Mouse (Mus musculus): ENCODE measurements around the gene Thap2. TPM values are rescaled to one million over a fixed set of nuclear protein-coding genes. Genes with fewer than 3 reads are reported as not detected.
A peak's percentile ranks its signal among the peaks of the same experiment; 100 is the strongest.

The Thap2 gene
- polyA plus RNA-seq, 1 experiment from 2014 or later, result 10.4 TPM

DNA sequence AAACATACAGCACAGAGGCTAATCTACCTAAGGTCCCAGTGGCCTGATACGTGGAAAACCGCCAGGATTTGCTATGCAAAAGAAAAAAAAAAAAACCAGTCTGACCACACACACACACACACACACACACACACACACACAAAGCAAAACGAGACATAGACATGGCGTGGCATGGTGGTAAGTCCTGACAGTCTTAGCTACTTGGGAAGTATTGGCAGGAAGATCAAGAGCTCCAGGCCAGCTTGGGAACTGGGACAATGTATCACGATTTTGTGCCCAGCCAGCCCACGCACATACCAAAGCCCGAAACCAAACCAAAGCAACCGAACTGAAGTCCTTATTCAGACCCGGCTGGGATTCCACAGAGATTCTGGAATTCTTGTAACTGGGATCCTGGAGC is 50.7 kb downstream of the Thap2 start:
- WGBS, result 76% methylated on average over 9 of the region's 9 CpGs
- H3K4me3 ChIP-seq (ENCODE audit: low read depth, low read length), result no peak overlapping the region
- H3K4me1 ChIP-seq (replicated peaks; ENCODE audit: control insufficient read depth, insufficient read depth, low read length), result no peaks in the 10 kb centered on the region
- no peak overlapping the region for H3K4me2 ChIP-seq (replicated peaks; ENCODE audit: low read depth)
- no peaks in the 10 kb centered on the region for H3K9me3 ChIP-seq (ENCODE audit: control insufficient read depth)
- H3K27ac ChIP-seq (ENCODE audit: low read depth, low read length), result no peak overlapping the region
- no peak for ATAC-seq
- H3K36me3 ChIP-seq (ENCODE audit: control insufficient read depth, insufficient read depth), result no peaks in the 10 kb centered on the region
- H3K9ac ChIP-seq (ENCODE audit: low read depth, low read length), result no peak overlapping the region
- TF ChIP-seq CTCF (IDR thresholded peaks at IDR 0.05; ENCODE audit: low read depth), result no peak
- no peaks in the 10 kb centered on the region for H3K27me3 ChIP-seq (replicated peaks; ENCODE audit: control insufficient read depth, insufficient read depth, low read length)

DNA sequence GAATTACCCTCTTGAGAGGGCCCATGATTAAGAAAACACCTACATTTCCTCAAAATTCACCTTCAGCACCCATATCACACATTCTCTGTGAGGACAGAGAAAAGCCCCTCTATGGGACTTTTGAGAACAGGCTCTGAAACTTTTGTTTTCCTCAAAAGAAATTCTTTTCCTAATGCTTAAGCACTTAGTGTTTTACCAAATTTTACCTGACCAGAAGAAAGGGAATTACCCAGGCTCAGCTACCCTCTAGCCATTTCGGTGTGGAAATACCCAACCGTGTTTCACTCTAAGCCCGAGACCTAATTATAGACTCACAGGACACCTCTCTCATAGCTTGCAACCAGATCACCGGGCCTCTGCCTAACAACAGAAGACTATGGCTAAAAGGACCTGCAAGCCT is 51.2 kb downstream of the Thap2 start:
- Histone ChIP-seq H3K4me2 (replicated peaks; ENCODE audit: low read depth) (no peak overlapping the region), H3K36me3 (ENCODE audit: control insufficient read depth, insufficient read depth) (no peaks in the 10 kb centered on the region), H3K4me1 (replicated peaks; ENCODE audit: control insufficient read depth, insufficient read depth, low read length) (no peaks in the 10 kb centered on the region), H3K9me3 (ENCODE audit: control insufficient read depth) (no peaks in the 10 kb centered on the region), H3K27me3 (replicated peaks; ENCODE audit: control insufficient read depth, insufficient read depth, low read length) (no peaks in the 10 kb centered on the region), H3K27ac (ENCODE audit: low read depth, low read length) (no peak overlapping the region), H3K9ac (ENCODE audit: low read depth, low read length) (no peak overlapping the region), H3K4me3 (ENCODE audit: low read depth, low read length) (no peak overlapping the region)
- ATAC-seq, result no peak
- TF ChIP-seq CTCF (IDR thresholded peaks at IDR 0.05; ENCODE audit: low read depth), result no peak
- WGBS, result 87% methylated on average over 4 of the region's 4 CpGs

DNA sequence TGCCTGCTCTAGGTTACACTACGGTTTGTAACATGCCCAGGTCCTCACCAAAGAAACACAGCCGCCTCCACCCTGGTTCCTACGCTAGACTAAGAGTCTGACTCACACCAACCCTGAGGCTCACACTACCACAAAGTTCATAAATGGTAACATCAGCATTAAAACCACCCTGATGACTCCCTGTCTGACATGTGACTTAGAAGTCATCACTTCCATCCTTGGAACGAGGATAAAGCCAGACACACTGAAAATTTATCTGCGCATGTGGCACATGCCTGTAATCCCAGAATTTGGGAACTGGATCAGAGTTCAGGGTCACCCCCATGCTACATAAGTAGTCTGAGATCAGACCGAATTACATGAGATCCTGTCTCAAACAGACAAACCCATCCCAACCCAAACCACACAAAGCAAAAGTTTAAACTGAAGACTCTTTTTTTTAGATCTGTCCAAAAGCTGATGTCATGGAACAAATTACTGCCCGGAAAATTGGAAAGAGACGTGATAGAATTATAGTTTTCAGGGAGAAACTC is 51.8 kb downstream of the Thap2 start:
- Histone ChIP-seq H3K9ac (ENCODE audit: low read depth, low read length) (no peak overlapping the region), H3K4me1 (replicated peaks; ENCODE audit: control insufficient read depth, insufficient read depth, low read length) (no peaks in the 10 kb centered on the region), H3K27ac (ENCODE audit: low read depth, low read length) (no peak overlapping the region), H3K4me2 (replicated peaks; ENCODE audit: low read depth) (no peak overlapping the region), H3K4me3 (ENCODE audit: low read depth, low read length) (no peak overlapping the region), H3K9me3 (ENCODE audit: control insufficient read depth) (no peaks in the 10 kb centered on the region), H3K27me3 (replicated peaks; ENCODE audit: control insufficient read depth, insufficient read depth, low read length) (no peaks in the 10 kb centered on the region), H3K36me3 (ENCODE audit: control insufficient read depth, insufficient read depth) (no peaks in the 10 kb centered on the region)
- 78% methylated on average over 8 of the region's 8 CpGs for WGBS
- ATAC-seq, result no peak
- no peak for TF ChIP-seq CTCF (IDR thresholded peaks at IDR 0.05; ENCODE audit: low read depth)

DNA sequence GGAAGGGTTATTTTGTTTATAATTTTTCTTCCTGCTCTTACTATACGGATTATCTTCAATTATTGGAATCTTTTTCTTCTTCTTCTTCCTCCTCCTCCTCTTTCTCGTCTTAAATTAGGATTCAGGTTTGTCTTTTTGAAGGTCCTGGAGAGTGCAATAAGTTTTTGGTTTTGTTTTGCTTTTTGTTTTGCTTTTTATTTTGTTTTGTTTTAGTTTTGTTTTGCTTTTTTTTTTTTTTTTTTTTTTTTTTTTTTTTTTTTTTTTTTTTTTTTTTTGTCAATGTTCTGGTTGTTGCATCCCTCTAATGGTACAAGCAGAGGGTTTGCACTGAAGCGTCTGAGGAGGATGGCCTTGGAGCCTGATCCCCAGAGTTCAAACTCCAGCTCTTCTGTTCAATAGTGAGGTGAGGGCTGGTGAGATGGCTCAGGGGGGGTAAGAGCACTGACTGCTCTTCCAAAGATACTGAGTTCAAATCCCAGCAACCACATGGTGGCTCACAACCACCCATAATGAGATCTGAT is 55.2 kb downstream of the Thap2 start:
- H3K4me3 ChIP-seq (ENCODE audit: low read depth, low read length), result no peak overlapping the region
- WGBS, result 74% methylated on average over 3 of the region's 3 CpGs
- no peaks in the 10 kb centered on the region for H3K27me3 ChIP-seq (replicated peaks; ENCODE audit: control insufficient read depth, insufficient read depth, low read length)
- ATAC-seq, result no peak
- H3K27ac ChIP-seq (ENCODE audit: low read depth, low read length), result no peak overlapping the region
- TF ChIP-seq CTCF (IDR thresholded peaks at IDR 0.05; ENCODE audit: low read depth), result no peak
- no peaks in the 10 kb centered on the region for H3K4me1 ChIP-seq (replicated peaks; ENCODE audit: control insufficient read depth, insufficient read depth, low read length)
- H3K9ac ChIP-seq (ENCODE audit: low read depth, low read length), result no peak overlapping the region
- H3K36me3 ChIP-seq (ENCODE audit: control insufficient read depth, insufficient read depth), result no peaks in the 10 kb centered on the region
- no peak overlapping the region for H3K4me2 ChIP-seq (replicated peaks; ENCODE audit: low read depth)
- H3K9me3 ChIP-seq (ENCODE audit: control insufficient read depth), result no peaks in the 10 kb centered on the region

DNA sequence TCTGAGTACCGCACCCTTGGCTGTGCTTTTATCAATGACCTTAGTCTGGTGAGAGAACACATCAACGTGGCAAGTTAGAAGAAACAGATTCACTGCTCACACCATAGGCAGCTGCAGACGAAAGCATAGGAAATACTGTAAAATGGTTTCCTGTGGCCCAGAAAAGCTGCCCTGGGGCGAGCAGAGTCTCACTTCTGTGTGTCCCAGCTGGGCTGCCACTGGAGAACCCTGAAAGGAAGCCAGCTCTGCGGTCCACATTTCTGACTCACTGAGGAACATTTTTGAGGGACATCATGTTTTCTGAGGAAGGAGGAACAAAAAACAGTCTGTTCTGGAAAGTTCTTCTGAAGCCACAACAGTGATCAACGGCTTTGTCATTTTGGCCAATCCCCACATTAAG is 55.7 kb downstream of the Thap2 start:
- Histone ChIP-seq H3K27ac (ENCODE audit: low read depth, low read length) (no peak overlapping the region), H3K36me3 (ENCODE audit: control insufficient read depth, insufficient read depth) (no peaks in the 10 kb centered on the region), H3K4me1 (replicated peaks; ENCODE audit: control insufficient read depth, insufficient read depth, low read length) (no peaks in the 10 kb centered on the region), H3K27me3 (replicated peaks; ENCODE audit: control insufficient read depth, insufficient read depth, low read length) (no peaks in the 10 kb centered on the region), H3K9me3 (ENCODE audit: control insufficient read depth) (no peaks in the 10 kb centered on the region), H3K9ac (ENCODE audit: low read depth, low read length) (no peak overlapping the region), H3K4me3 (ENCODE audit: low read depth, low read length) (no peak overlapping the region), H3K4me2 (replicated peaks; ENCODE audit: low read depth) (no peak overlapping the region)
- ATAC-seq, result no peak
- TF ChIP-seq CTCF (IDR thresholded peaks at IDR 0.05; ENCODE audit: low read depth), result no peak
- 66% methylated on average over 6 of the region's 6 CpGs for WGBS

DNA sequence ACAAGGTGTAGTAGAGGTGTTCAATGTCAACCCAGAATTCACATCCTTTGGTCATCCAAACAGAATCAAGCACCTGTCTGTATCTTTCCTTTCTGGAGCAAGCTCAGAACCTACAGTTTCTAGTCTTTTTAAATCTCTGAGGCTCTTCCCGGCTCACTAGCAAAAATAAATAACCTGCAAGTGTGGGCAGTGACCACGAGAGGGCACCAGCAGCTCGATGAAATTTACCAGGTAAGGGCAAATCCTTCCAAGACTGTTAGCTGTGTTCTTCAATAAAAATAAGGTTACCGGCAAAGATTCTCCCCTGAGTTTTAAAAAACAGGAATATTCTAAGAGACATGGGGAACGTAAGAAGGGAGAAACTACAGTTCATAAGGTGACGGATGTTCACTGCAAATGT is 60.9 kb downstream of the Thap2 start:
- peak; percentile 85 for TF ChIP-seq CTCF (IDR thresholded peaks at IDR 0.05; ENCODE audit: low read depth)
- ATAC-seq, result no peak
- WGBS, result 7% methylated on average over 6 of the region's 6 CpGs
- H3K4me3 ChIP-seq (ENCODE audit: low read depth, low read length), result no peak overlapping the region
- H3K27ac ChIP-seq (ENCODE audit: low read depth, low read length), result no peak overlapping the region
- H3K27me3 ChIP-seq (replicated peaks; ENCODE audit: control insufficient read depth, insufficient read depth, low read length), result no peaks in the 10 kb centered on the region
- H3K36me3 ChIP-seq (ENCODE audit: control insufficient read depth, insufficient read depth), result no peaks in the 10 kb centered on the region
- no peaks in the 10 kb centered on the region for H3K9me3 ChIP-seq (ENCODE audit: control insufficient read depth)
- H3K4me1 ChIP-seq (replicated peaks; ENCODE audit: control insufficient read depth, insufficient read depth, low read length), result no peaks in the 10 kb centered on the region
- no peak overlapping the region for H3K4me2 ChIP-seq (replicated peaks; ENCODE audit: low read depth)
- no peak overlapping the region for H3K9ac ChIP-seq (ENCODE audit: low read depth, low read length)

Measured in intestine, postnatal 0 days (tissue).